Mouse (Mus musculus): ENCODE measurements around the gene Xrn1. TPM values are rescaled to one million over a fixed set of nuclear protein-coding genes. Genes with fewer than 3 reads are reported as not detected.
"Not testable (repeated sequence)": the region's sequence is repeated elsewhere in the genome, so short reads cannot be mapped to it uniquely, and the experiment has no call there.

Gene Xrn1
- polyA plus RNA-seq, 1 experiment from 2014 or later, result 20.7 TPM

DNA sequence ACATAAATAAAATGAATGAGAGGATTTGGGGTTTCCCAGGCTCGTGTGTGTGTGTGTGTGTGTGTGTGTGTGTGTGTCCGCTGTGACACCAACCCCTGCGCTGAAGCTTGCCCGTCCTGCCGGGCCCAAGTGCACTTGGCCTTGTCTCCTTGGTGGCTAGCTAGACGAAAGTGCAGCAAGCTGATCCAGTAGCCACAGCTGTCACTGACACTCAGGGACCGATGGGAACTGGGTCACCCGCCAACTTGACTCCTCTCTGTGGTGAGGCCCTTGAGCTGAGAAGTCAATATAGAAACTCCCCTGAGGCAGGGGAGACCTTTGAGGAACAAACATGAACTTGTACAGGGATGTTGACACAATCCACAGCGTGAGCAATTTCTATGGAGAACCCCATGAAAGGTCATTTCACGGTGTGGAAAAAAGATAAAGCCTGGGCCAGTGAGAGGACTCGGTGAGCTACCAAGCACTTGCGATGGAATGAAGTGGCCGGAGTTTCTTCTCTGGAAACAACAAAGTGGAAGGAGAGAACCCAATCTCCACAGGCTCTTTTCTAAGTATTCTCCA is 124.3 kb downstream of the Xrn1 start:
- no peak overlapping the region for H3K9ac ChIP-seq
- no peak overlapping the region for H3K4me3 ChIP-seq (replicated peaks; ENCODE audit: low read length)
- H3K4me2 ChIP-seq (replicated peaks), result no peak overlapping the region
- no peak overlapping the region for H3K27ac ChIP-seq
- H3K9me3 ChIP-seq (ENCODE audit: control insufficient read depth, low read length), result no peaks in the 10 kb centered on the region
- H3K4me1 ChIP-seq (replicated peaks; ENCODE audit: control insufficient read depth, insufficient read depth, low read length), result no peaks in the 10 kb centered on the region
- ATAC-seq (ENCODE audit: low FRiP score), result no peak
- no peaks in the 10 kb centered on the region for H3K27me3 ChIP-seq (ENCODE audit: control insufficient read depth, insufficient read depth, low read length)
- DNase-seq (ENCODE audit: low spot score), result no peak
- no peaks in the 10 kb centered on the region for H3K36me3 ChIP-seq (replicated peaks; ENCODE audit: control insufficient read depth, insufficient read depth)
- 93% methylated on average over 13 of the region's 13 CpGs for WGBS

DNA sequence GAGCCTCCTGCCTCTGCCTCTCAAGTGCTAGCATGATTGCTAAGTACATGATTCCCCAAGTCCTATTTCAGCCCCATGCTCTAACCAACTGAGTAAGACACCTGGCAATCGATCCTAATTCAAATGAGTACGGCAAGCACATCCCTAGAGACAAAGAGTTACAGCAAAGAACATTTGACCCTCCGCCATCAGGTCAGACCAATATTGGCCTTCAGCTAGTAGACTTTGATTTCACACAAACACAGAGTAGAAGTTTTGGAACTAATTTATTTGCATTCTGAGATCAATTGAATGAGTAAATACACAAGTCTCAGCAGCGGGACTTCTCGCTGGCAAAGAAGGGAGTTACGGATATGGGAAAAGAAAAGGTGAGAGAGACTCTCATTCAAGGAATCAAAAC is 130.7 kb downstream of the Xrn1 start:
- Histone ChIP-seq H3K9ac (no peak overlapping the region), H3K36me3 (replicated peaks; ENCODE audit: control insufficient read depth, insufficient read depth) (no peaks in the 10 kb centered on the region), H3K4me3 (replicated peaks; ENCODE audit: low read length) (no peak overlapping the region), H3K4me1 (replicated peaks; ENCODE audit: control insufficient read depth, insufficient read depth, low read length) (no peaks in the 10 kb centered on the region), H3K27me3 (ENCODE audit: control insufficient read depth, insufficient read depth, low read length) (no peaks in the 10 kb centered on the region), H3K27ac (no peak overlapping the region), H3K9me3 (ENCODE audit: control insufficient read depth, low read length) (no peaks in the 10 kb centered on the region), H3K4me2 (replicated peaks) (no peak overlapping the region)
- no peak for ATAC-seq (ENCODE audit: low FRiP score)
- 92% methylated on average over 6 of the region's 6 CpGs for WGBS
- no peak for DNase-seq (ENCODE audit: low spot score)

DNA sequence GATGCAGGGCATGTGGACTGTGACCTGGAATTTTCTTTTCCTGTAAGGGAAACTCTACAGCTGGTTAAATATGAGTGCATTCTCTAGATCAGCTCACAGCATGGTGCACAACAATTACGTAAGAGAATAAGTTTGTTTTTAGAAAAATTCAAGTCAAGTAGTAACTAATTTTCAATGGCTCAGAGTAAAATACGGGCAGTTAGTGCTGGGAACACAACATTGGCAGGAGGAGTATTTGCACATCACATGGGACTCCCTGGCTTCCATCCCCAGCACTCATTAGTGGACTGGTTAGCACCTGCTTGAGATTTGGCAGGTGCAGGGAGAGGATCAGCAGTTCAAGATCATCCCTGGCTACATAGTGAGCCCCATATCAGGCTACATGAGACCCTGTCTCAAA is 133.1 kb downstream of the Xrn1 start:
- Histone ChIP-seq H3K4me3 (replicated peaks; ENCODE audit: low read length) (no peak overlapping the region), H3K4me1 (replicated peaks; ENCODE audit: control insufficient read depth, insufficient read depth, low read length) (no peaks in the 10 kb centered on the region), H3K27ac (no peak overlapping the region), H3K9me3 (ENCODE audit: control insufficient read depth, low read length) (no peaks in the 10 kb centered on the region), H3K9ac (no peak overlapping the region), H3K4me2 (replicated peaks) (no peak overlapping the region), H3K27me3 (ENCODE audit: control insufficient read depth, insufficient read depth, low read length) (no peaks in the 10 kb centered on the region), H3K36me3 (replicated peaks; ENCODE audit: control insufficient read depth, insufficient read depth) (no peaks in the 10 kb centered on the region)
- 94% methylated on average over 2 of the region's 2 CpGs for WGBS
- no peak for DNase-seq (ENCODE audit: low spot score)
- no peak for ATAC-seq (ENCODE audit: low FRiP score)

DNA sequence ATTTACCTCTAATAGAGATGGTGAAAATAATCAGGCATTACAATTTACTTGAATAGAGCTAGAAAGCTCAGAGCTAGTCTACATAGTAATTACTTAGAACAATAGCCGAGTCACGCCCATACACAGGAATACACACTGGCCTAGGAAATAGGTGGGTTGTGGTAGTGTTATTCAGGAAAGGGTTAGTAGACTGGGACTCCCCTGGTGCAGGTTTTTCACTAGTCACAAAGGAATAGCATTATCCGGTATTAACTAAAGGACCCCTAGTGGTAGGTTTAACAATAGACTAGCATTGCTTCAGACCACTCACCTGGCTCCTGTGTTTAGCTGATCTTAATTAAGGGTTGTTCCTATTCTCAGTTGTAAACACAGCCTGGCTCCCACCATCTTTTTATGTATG is 133.9 kb downstream of the Xrn1 start:
- H3K27me3 ChIP-seq (ENCODE audit: control insufficient read depth, insufficient read depth, low read length); H3K9ac ChIP-seq; ATAC-seq (ENCODE audit: low FRiP score); H3K27ac ChIP-seq; H3K9me3 ChIP-seq (ENCODE audit: control insufficient read depth, low read length); H3K4me2 ChIP-seq (replicated peaks); H3K36me3 ChIP-seq (replicated peaks; ENCODE audit: control insufficient read depth, insufficient read depth); H3K4me3 ChIP-seq (replicated peaks; ENCODE audit: low read length); DNase-seq (ENCODE audit: low spot score); H3K4me1 ChIP-seq (replicated peaks; ENCODE audit: control insufficient read depth, insufficient read depth, low read length): not testable (repeated sequence)
- WGBS, result 84% methylated on average over 3 of the region's 3 CpGs

DNA sequence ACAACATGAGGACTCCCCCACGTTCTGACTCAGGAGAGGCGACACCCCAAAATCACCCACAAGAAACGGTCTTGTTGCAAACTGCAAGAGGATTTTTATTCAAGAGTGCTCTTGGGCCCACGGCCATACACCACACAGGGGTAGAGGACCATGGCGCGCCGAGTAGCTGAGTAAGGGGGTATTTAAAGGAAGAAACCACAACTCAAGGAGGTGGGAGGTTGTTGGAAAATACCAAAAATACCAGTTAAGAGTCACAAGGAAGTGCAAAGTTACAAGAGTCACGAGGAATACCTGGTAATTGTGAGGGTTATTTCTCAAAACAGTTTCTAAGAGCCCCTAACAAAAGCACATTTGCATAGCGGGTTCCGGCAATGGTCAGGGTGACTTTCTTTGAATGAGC is 138.1 kb downstream of the Xrn1 start:
- WGBS, result 90% methylated on average over 10 of the region's 10 CpGs
- not testable (repeated sequence) for H3K4me2 ChIP-seq (replicated peaks); H3K9ac ChIP-seq; ATAC-seq (ENCODE audit: low FRiP score); H3K4me1 ChIP-seq (replicated peaks; ENCODE audit: control insufficient read depth, insufficient read depth, low read length); H3K9me3 ChIP-seq (ENCODE audit: control insufficient read depth, low read length); DNase-seq (ENCODE audit: low spot score); H3K36me3 ChIP-seq (replicated peaks; ENCODE audit: control insufficient read depth, insufficient read depth); H3K27ac ChIP-seq; H3K4me3 ChIP-seq (replicated peaks; ENCODE audit: low read length); H3K27me3 ChIP-seq (ENCODE audit: control insufficient read depth, insufficient read depth, low read length)

DNA sequence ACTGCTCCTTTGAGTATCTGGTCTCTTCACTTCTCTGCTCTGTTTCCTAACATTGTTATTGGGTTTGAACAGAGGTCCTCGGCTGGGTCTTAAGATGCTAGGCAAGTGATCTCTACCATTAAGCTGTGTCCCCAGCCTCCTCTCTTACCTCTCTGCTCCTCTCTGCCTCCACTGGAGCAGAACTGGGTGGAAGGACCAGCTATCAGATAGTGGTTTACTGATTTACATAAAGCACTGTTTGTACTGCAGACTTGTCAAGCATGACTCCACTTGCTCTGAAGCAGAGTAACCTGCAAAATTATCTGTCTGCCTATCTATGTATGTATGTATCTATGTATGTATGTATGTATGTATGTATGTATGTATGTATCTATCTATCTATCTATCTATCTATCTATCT is 138.7 kb downstream of the Xrn1 start:
- ATAC-seq (ENCODE audit: low FRiP score) (no peak), DNase-seq (ENCODE audit: low spot score) (no peak)
- H3K4me1 ChIP-seq (replicated peaks; ENCODE audit: control insufficient read depth, insufficient read depth, low read length), result no peaks in the 10 kb centered on the region
- no peak overlapping the region for H3K27ac ChIP-seq
- no peaks in the 10 kb centered on the region for H3K36me3 ChIP-seq (replicated peaks; ENCODE audit: control insufficient read depth, insufficient read depth)
- H3K9me3 ChIP-seq (ENCODE audit: control insufficient read depth, low read length), result peaks cover 9% of the 10 kb centered on the region; the same call in 1 of the 2 replicates
- no peak overlapping the region for H3K4me3 ChIP-seq (replicated peaks; ENCODE audit: low read length)
- H3K4me2 ChIP-seq (replicated peaks), result no peak overlapping the region
- no peak overlapping the region for H3K9ac ChIP-seq
- 100% methylated on average over 1 of the region's 1 CpGs for WGBS
- H3K27me3 ChIP-seq (ENCODE audit: control insufficient read depth, insufficient read depth, low read length), result no peaks in the 10 kb centered on the region

DNA sequence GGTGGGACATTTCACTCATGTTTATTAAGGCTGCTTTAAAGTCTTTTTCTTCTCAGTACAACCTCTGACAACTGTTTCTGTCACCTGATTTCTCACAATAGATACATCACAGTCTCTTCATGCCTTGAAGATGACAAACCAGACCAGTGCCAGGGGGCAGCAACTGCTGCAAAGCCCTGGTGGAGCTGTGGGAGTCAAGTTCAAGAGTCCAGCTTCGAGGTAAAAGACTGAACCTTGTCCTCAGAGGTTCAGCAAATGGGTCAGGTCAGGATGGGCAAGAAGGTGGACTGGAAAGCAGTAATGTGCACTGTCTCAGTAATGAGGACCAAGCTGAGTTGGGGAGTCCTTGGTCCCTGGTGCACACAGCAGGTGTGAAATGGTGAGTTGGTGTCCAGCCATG is 139.8 kb downstream of the Xrn1 start:
- H3K36me3 ChIP-seq (replicated peaks; ENCODE audit: control insufficient read depth, insufficient read depth), result no peaks in the 10 kb centered on the region

DNA sequence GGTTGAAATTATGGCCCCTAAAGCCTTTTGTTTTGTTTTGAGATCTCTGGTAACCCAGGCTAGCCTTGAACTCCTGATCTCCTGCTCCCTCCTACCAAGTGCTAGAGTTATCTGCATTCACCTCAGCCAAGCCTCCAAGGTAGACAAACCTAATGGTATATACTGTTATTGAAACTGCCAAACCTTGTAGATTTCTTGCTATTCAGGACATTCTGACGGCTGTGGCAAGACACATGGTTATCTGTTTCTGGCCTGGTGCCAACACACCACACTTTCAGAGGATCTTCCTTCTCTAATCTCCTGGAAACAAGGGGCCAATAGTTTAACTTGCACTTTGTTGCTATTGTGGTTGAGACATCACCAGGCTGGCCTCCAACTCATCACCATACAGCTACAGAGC is 140.6 kb downstream of the Xrn1 start:
- Histone ChIP-seq H3K4me3 (replicated peaks; ENCODE audit: low read length) (no peak overlapping the region), H3K9me3 (ENCODE audit: control insufficient read depth, low read length) (peaks cover 21% of the 10 kb centered on the region), H3K9ac (no peak overlapping the region), H3K27me3 (ENCODE audit: control insufficient read depth, insufficient read depth, low read length) (no peaks in the 10 kb centered on the region), H3K36me3 (replicated peaks; ENCODE audit: control insufficient read depth, insufficient read depth) (no peaks in the 10 kb centered on the region), H3K4me2 (replicated peaks) (no peak overlapping the region), H3K4me1 (replicated peaks; ENCODE audit: control insufficient read depth, insufficient read depth, low read length) (no peaks in the 10 kb centered on the region), H3K27ac (no peak overlapping the region)
- ATAC-seq (ENCODE audit: low FRiP score) (no peak), DNase-seq (ENCODE audit: low spot score) (no peak)
- WGBS, result 71% methylated on average over 1 of the region's 1 CpGs

More for the DNA sequence above, 139.8 kb downstream of the Xrn1 start:
- H3K4me3 ChIP-seq (replicated peaks; ENCODE audit: low read length), result no peak overlapping the region
- H3K27ac ChIP-seq, result no peak overlapping the region
- H3K9me3 ChIP-seq (ENCODE audit: control insufficient read depth, low read length), result peaks cover 13% of the 10 kb centered on the region
- 61% methylated on average over 1 of the region's 1 CpGs for WGBS
- no peak overlapping the region for H3K4me2 ChIP-seq (replicated peaks)
- no peaks in the 10 kb centered on the region for H3K27me3 ChIP-seq (ENCODE audit: control insufficient read depth, insufficient read depth, low read length)
- ATAC-seq (ENCODE audit: low FRiP score), result no peak
- DNase-seq (ENCODE audit: low spot score), result no peak
- no peak overlapping the region for H3K9ac ChIP-seq
- H3K4me1 ChIP-seq (replicated peaks; ENCODE audit: control insufficient read depth, insufficient read depth, low read length), result no peaks in the 10 kb centered on the region

DNA sequence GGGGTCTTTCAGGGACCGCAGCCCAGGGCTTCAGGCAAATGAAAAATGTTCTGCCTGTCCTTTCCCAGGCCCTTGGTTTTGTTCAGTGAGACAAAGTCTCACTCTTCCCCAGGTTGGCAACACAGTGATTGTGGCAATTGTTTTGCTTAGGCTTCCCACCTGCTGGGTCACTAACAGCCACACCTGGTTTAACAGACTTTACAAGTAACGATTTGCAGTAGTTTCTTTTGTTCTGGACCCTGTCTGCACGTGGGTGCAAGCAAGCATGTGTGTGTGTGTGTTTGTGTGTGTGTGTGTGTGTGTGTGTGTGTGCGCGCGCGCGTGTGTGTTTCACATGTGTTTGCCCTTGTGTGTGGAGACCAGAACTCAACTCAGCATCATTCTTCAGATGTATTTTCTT is 148.3 kb downstream of the Xrn1 start:
- DNase-seq (ENCODE audit: low spot score), result no peak
- H3K27ac ChIP-seq, result no peak overlapping the region
- H3K9me3 ChIP-seq (ENCODE audit: control insufficient read depth, low read length), result peaks cover 12% of the 10 kb centered on the region
- no peak overlapping the region for H3K4me3 ChIP-seq (replicated peaks; ENCODE audit: low read length)
- no peak for ATAC-seq (ENCODE audit: low FRiP score)
- no peaks in the 10 kb centered on the region for H3K4me1 ChIP-seq (replicated peaks; ENCODE audit: control insufficient read depth, insufficient read depth, low read length)
- 84% methylated on average over 8 of the region's 8 CpGs for WGBS
- H3K27me3 ChIP-seq (ENCODE audit: control insufficient read depth, insufficient read depth, low read length), result no peaks in the 10 kb centered on the region
- H3K9ac ChIP-seq, result no peak overlapping the region
- no peak overlapping the region for H3K4me2 ChIP-seq (replicated peaks)
- no peaks in the 10 kb centered on the region for H3K36me3 ChIP-seq (replicated peaks; ENCODE audit: control insufficient read depth, insufficient read depth)

All from hindbrain, embryonic 14.5 days (tissue).